21 mouse cellular contexts compared by ENCODE assay signal in the genomic region with DNA sequence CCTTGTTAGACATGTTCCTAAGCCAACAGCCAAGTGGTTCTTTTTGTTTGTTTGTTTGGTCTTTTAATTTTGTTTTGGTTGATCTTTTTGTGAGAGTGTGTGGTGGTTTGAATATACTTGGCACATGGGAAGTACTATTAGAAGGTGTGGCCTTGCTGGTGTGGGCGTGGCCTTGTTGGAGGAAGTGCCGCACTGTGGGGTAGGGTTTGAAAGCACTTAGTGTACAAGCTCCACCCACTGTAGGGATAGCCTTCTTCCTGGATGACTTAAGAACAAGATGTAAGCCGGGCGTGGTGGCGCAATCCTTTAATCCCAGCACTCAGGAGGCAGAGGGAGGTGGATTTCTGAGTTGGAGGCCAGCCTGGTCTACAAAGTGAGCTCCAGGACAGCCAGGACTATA.
DNase-seq lines count a peak whose midpoint lies in the region; ATAC-seq and TF ChIP-seq lines count a peak whose summit lies in the region.
"Had no signal": no experiment of that assay in that cellular context is flagged by ENCODE, and none has a peak within 500 bp of the region (broad histone marks: within the 10 kb centered on the region; RNA-seq: fewer than 3 reads in every experiment).

No protein-coding gene starts in this region.

- H3K4me3 ChIP-seq in ES-Bruce4 (ENCODE audit: low read depth, low read length) = peak overlapping the region; percentile 23
- no peak overlapping the region for H3K4me3 ChIP-seq in left cerebral cortex, adult 2 months
- H3K4me3 ChIP-seq: embryonic facial prominence, embryonic 15.5 days; gastrocnemius, adult 2 months; hindbrain, embryonic 13.5 days; lung, embryonic 15.5 days; midbrain, embryonic 10.5 days had no signal

- no peak for TF ChIP-seq CTCF in ES-Bruce4 (IDR thresholded peaks at IDR 0.05; ENCODE audit: low read depth, low read length)
- no peak for TF ChIP-seq CTCF in left cerebral cortex, adult 2 months (IDR thresholded peaks at IDR 0.05)

- H3K27ac ChIP-seq in ES-Bruce4 (ENCODE audit: insufficient read depth, low read length) = no peak overlapping the region
- H3K27ac ChIP-seq in left cerebral cortex, adult 2 months = no peak overlapping the region
- H3K27ac ChIP-seq: embryonic facial prominence, embryonic 15.5 days; gastrocnemius, adult 2 months; hindbrain, embryonic 13.5 days; kidney, postnatal 0 days; liver, embryonic 14.5 days; lung, embryonic 15.5 days; midbrain, embryonic 10.5 days had no signal

- 0 out of 2 replicates have a peak, but pooled peaks have one; percentile 25 for TF ChIP-seq EP300 in ES-Bruce4 (IDR thresholded peaks at IDR 0.05; ENCODE audit: insufficient read depth, low read depth, low read length)

- no peak for TF ChIP-seq POLR2A in ES-Bruce4 (IDR thresholded peaks at IDR 0.05; ENCODE audit: insufficient read depth, low read length)

- peaks cover 1% of the 10 kb centered on the region for H3K4me1 ChIP-seq in ES-Bruce4 (ENCODE audit: control insufficient read depth, insufficient read depth, low read length)
- H3K4me1 ChIP-seq: embryonic facial prominence, embryonic 15.5 days; hindbrain, embryonic 13.5 days; midbrain, embryonic 10.5 days had no signal

- no peaks in the 10 kb centered on the region for H3K9me3 ChIP-seq in ES-Bruce4 (replicated peaks; ENCODE audit: control insufficient read depth, insufficient read depth, low read length, poor library complexity, severe bottlenecking)
- H3K9me3 ChIP-seq: embryonic facial prominence, embryonic 15.5 days; hindbrain, embryonic 13.5 days; lung, embryonic 15.5 days; midbrain, embryonic 10.5 days had no signal

- intact Hi-C loops in left cerebral cortex, adult 2 months (cut with DNase I) = no loop called here

- H3K36me3 ChIP-seq in ES-Bruce4 (ENCODE audit: control insufficient read depth, insufficient read depth, low read length, poor library complexity, severe bottlenecking) = no peaks in the 10 kb centered on the region
- H3K36me3 ChIP-seq: embryonic facial prominence, embryonic 15.5 days; hindbrain, embryonic 13.5 days; lung, embryonic 15.5 days; midbrain, embryonic 10.5 days had no signal

- ATAC-seq in megakaryocyte progenitor cell, adult 5-6 weeks (replicated peaks; ENCODE audit: poor library complexity) = peak; percentile 96
- ATAC-seq in cerebellum, adult (ENCODE audit: insufficient number of reproducible peaks, low FRiP score, low TSS enrichment) = no peak
- ATAC-seq: forebrain, embryonic 14.5 days had no signal

- DNase-seq in heart, adult 11 months = peak; percentile 71
- DNase-seq in heart, adult 18-20 months = no peak
- DNase-seq in ZHBTc4 (ENCODE audit: low read depth, low spot score) = peak; percentile 95
- DNase-seq in adrenal gland, adult (ENCODE audit: inconsistent age in 2 of 2, low spot score in 1 of 2) = no peak
- no peak for DNase-seq in left cerebral cortex, adult 2 months (ENCODE audit: extremely low spot score in 1 of 2, low spot score in 2 of 2)
- DNase-seq: adrenal gland, postnatal 14 days; cerebellum, adult 8-10 months; cerebellum, postnatal 36 days; gastrocnemius, adult 2 months; lung, postnatal 4 days; thymus, postnatal 25 days had no signal

- no peak overlapping the region for H3K9ac ChIP-seq in ES-Bruce4 (ENCODE audit: low read depth, poor library complexity, severe bottlenecking)
- H3K9ac ChIP-seq: embryonic facial prominence, embryonic 15.5 days; hindbrain, embryonic 13.5 days; liver, embryonic 14.5 days; lung, embryonic 15.5 days had no signal

- H3K27me3 ChIP-seq in ES-Bruce4 (ENCODE audit: control insufficient read depth, insufficient read depth, low read length, poor library complexity, severe bottlenecking) = no peaks in the 10 kb centered on the region
- H3K27me3 ChIP-seq: embryonic facial prominence, embryonic 15.5 days; hindbrain, embryonic 13.5 days; lung, embryonic 15.5 days had no signal

Comparison
In these comparisons a context has a peak if more than half of its experiments do, and no peak if none do; other contexts are left out.
1. DNase-seq: peak in heart, adult 11 months (single experiment) and ZHBTc4 (single experiment); none in heart, adult 18-20 months (0 of 2), adrenal gland, adult (0 of 2) and left cerebral cortex, adult 2 months (0 of 2).